In the genomic region with DNA sequence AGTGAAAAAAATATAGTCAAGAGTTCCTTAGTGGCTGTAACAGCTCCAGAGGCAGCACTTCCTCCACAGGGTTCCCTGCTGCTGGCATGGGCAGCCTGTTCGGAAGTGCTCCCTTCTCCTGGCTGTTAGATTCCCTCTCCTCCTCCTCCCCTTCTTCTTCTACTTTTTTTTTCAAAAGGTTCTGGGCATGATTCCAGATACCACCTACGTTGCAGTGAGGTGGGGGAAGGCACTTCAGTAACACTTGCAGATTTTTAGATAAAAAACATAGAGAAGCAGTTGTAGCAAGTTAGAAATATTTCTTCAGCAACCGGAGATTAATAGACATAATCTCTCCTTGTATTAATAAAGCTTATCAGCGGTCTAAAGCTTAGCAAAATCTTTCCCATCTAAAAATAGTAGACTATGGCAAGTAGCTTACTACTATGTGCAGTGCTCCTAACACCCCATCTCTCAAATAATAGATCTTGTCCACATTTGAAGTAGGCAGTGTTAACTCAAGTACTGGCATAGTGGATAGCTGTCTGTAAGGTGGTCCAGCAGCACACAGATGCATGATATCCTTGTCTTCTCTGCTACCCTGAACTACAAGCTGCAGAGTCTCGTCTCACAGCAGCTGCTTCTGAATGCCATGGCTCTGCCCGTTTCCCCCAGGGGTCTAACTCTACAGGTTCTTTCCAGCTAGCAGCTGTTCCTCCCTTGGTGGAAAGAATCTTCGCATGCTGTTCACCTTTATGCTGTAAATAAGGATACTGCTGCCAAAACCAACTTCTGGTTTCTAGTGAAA, we compare ENCODE assay signal across 8 mouse cellular contexts. TPM values are rescaled to one million over a fixed set of nuclear protein-coding genes. Genes with fewer than 3 reads are reported as not detected.
A peak's percentile ranks its signal among the peaks of the same experiment; 100 is the strongest.
DNase-seq lines count a peak whose midpoint lies in the region; ATAC-seq and TF ChIP-seq lines count a peak whose summit lies in the region.

No protein-coding gene starts in this region.

- H3K9ac ChIP-seq in forebrain, embryonic 14.5 days (ENCODE audit: low read length), result peak overlapping the region; percentile 5; the same call in 1 of the 2 replicates
- H3K9ac ChIP-seq in hindbrain, postnatal 0 days (replicated peaks; ENCODE audit: low read length), result no peak overlapping the region
- no peak overlapping the region for H3K9ac ChIP-seq in limb, embryonic 13.5 days
- H3K9ac ChIP-seq in stomach, embryonic 15.5 days, result no peak overlapping the region

- H3K27me3 ChIP-seq in forebrain, embryonic 14.5 days (replicated peaks; ENCODE audit: control insufficient read depth, insufficient read depth, low read length), result no peaks in the 10 kb centered on the region
- H3K27me3 ChIP-seq in hindbrain, postnatal 0 days (ENCODE audit: insufficient read depth, low read length), result no peaks in the 10 kb centered on the region
- no peaks in the 10 kb centered on the region for H3K27me3 ChIP-seq in limb, embryonic 13.5 days
- no peaks in the 10 kb centered on the region for H3K27me3 ChIP-seq in stomach, embryonic 15.5 days (replicated peaks)

- no peak overlapping the region for H3K4me3 ChIP-seq in forebrain, embryonic 14.5 days (ENCODE audit: low read depth, low read length)
- H3K4me3 ChIP-seq in hindbrain, postnatal 0 days (ENCODE audit: low read length), result no peak overlapping the region
- H3K4me3 ChIP-seq in limb, embryonic 13.5 days, result no peak overlapping the region
- H3K4me3 ChIP-seq in stomach, embryonic 15.5 days (replicated peaks), result no peak overlapping the region

- peak; percentile 57; the same call in 1 of the 2 replicates for ATAC-seq in forebrain, embryonic 14.5 days
- peak; percentile 74; the same call in 1 of the 2 replicates for ATAC-seq in hindbrain, postnatal 0 days
- peak; percentile 71 for ATAC-seq in limb, embryonic 13.5 days (ENCODE audit: low FRiP score, low read depth)
- peak; percentile 77; the same call in 1 of the 2 replicates for ATAC-seq in stomach, embryonic 15.5 days (ENCODE audit: insufficient read depth, low FRiP score, low read depth)
- no peak for ATAC-seq in erythroblast, adult 5-6 weeks (replicated peaks; ENCODE audit: low FRiP score, poor library complexity, severe bottlenecking)

- peaks cover 18% of the 10 kb centered on the region for H3K4me1 ChIP-seq in forebrain, embryonic 14.5 days (ENCODE audit: control insufficient read depth, insufficient read depth, low read length)
- H3K4me1 ChIP-seq in hindbrain, postnatal 0 days (ENCODE audit: insufficient read depth, low read length), result peaks cover 8% of the 10 kb centered on the region
- peaks cover 51% of the 10 kb centered on the region for H3K4me1 ChIP-seq in limb, embryonic 13.5 days
- peaks cover 15% of the 10 kb centered on the region; the same call in 1 of the 2 replicates for H3K4me1 ChIP-seq in stomach, embryonic 15.5 days

- DNase-seq in cerebellum, adult 11-12 months, result peak; percentile 49
- no peak for DNase-seq in cerebellum, adult 8-10 months
- peak; percentile 9 for DNase-seq in A20 (ENCODE audit: low read depth, low spot score)
- peak; percentile 76 for DNase-seq in forebrain, embryonic 14.5 days (ENCODE audit: low spot score)
- DNase-seq in hindbrain, postnatal 0 days (ENCODE audit: low spot score), result peak; percentile 74

- no peaks in the 10 kb centered on the region for H3K9me3 ChIP-seq in forebrain, embryonic 14.5 days (replicated peaks; ENCODE audit: control insufficient read depth, low read length)
- H3K9me3 ChIP-seq in hindbrain, postnatal 0 days (ENCODE audit: low read length), result no peaks in the 10 kb centered on the region
- H3K9me3 ChIP-seq in limb, embryonic 13.5 days, result no peaks in the 10 kb centered on the region
- H3K9me3 ChIP-seq in stomach, embryonic 15.5 days, result no peaks in the 10 kb centered on the region

- no peak overlapping the region for H3K4me2 ChIP-seq in forebrain, embryonic 14.5 days (ENCODE audit: low read length)
- H3K4me2 ChIP-seq in hindbrain, postnatal 0 days (ENCODE audit: low read depth, low read length), result 0 out of 2 replicates have a peak overlapping the region, but pooled peaks have one; percentile 18
- peak overlapping the region; percentile 45 for H3K4me2 ChIP-seq in limb, embryonic 13.5 days (replicated peaks)
- peak overlapping the region; percentile 16; the same call in 1 of the 2 replicates for H3K4me2 ChIP-seq in stomach, embryonic 15.5 days

- H3K27ac ChIP-seq in forebrain, embryonic 14.5 days (ENCODE audit: low read depth, low read length), result peak overlapping the region; percentile 33; the same call in 1 of the 2 replicates
- H3K27ac ChIP-seq in hindbrain, postnatal 0 days, result peak overlapping the region; percentile 65
- H3K27ac ChIP-seq in limb, embryonic 13.5 days, result peak overlapping the region; percentile 79; the same call in 1 of the 2 replicates
- H3K27ac ChIP-seq in stomach, embryonic 15.5 days, result peak overlapping the region; percentile 77

- peaks cover 8% of the 10 kb centered on the region for H3K36me3 ChIP-seq in forebrain, embryonic 14.5 days (ENCODE audit: control insufficient read depth, insufficient read depth, low read length)
- H3K36me3 ChIP-seq in hindbrain, postnatal 0 days (ENCODE audit: insufficient read depth, low read length), result peaks cover under 1% of the 10 kb centered on the region; the same call in 1 of the 2 replicates
- peaks cover 17% of the 10 kb centered on the region for H3K36me3 ChIP-seq in limb, embryonic 13.5 days
- no peaks in the 10 kb centered on the region for H3K36me3 ChIP-seq in stomach, embryonic 15.5 days

- 29% methylated on average over 7 of the region's 7 CpGs for WGBS in forebrain, embryonic 14.5 days
- WGBS in hindbrain, postnatal 0 days, result 22% methylated on average over 7 of the region's 7 CpGs
- 23% methylated on average over 7 of the region's 7 CpGs for WGBS in limb, embryonic 13.5 days
- 25% methylated on average over 7 of the region's 7 CpGs for whole genome bisulfite sequencing in stomach, embryonic 15.5 days

- TF ChIP-seq CTCF in hindbrain, postnatal 0 days (IDR thresholded peaks at IDR 0.05; ENCODE audit: low read depth), result no peak

RNA-seq across cellular contexts. Expression of gene Ahcyl1, which starts 15.4 kb away (rescaled TPM):
- polyA plus RNA-seq in forebrain, embryonic 14.5 days (2014; fragmentation: Nextera tagmentation; extraction: Ambion mirVana), result 104 and 105 TPM in 2 replicates
- total RNA-seq in hindbrain, postnatal 0 days (2014; rRNA removed), result 54.2 and 55.3 TPM in 2 replicates
- 122 and 132 TPM in 2 replicates for polyA plus RNA-seq in hindbrain, postnatal 0 days (2015; fragmentation: Nextera tagmentation; extraction: Ambion mirVana)
- 83.6 and 86.4 TPM in 2 replicates for polyA plus RNA-seq in limb, embryonic 13.5 days (2015; fragmentation: Nextera tagmentation; extraction: Ambion mirVana)
- 73.5 and 84.9 TPM in 2 replicates for polyA plus RNA-seq in stomach, embryonic 15.5 days (2015; fragmentation: Nextera tagmentation; extraction: Ambion mirVana)
- 18.2 and 21.7 TPM in 2 replicates for total RNA-seq in erythroblast, adult 5-6 weeks (2015; ENCODE audit: low replicate concordance)
- total RNA-seq in erythroblast, adult 5-6 weeks (2017; ENCODE audit: low replicate concordance), result 9.2 and 20.1 TPM in 2 replicates

RNA-seq across cellular contexts. Expression of gene Strip1, which starts 49.5 kb away (rescaled TPM):
- 134 and 141 TPM in 2 replicates for polyA plus RNA-seq in forebrain, embryonic 14.5 days (2014; fragmentation: Nextera tagmentation; extraction: Ambion mirVana)
- total RNA-seq in hindbrain, postnatal 0 days (2014; rRNA removed), result 133 and 135 TPM in 2 replicates
- 98.2 and 98.7 TPM in 2 replicates for polyA plus RNA-seq in hindbrain, postnatal 0 days (2015; fragmentation: Nextera tagmentation; extraction: Ambion mirVana)
- 62.5 and 68.4 TPM in 2 replicates for polyA plus RNA-seq in limb, embryonic 13.5 days (2015; fragmentation: Nextera tagmentation; extraction: Ambion mirVana)
- 37.9 and 41.1 TPM in 2 replicates for polyA plus RNA-seq in stomach, embryonic 15.5 days (2015; fragmentation: Nextera tagmentation; extraction: Ambion mirVana)
- total RNA-seq in erythroblast, adult 5-6 weeks (2015; ENCODE audit: low replicate concordance), result 8.6 and 16.3 TPM in 2 replicates
- total RNA-seq in erythroblast, adult 5-6 weeks (2017; ENCODE audit: low replicate concordance), result 5.0 and 7.0 TPM in 2 replicates

RNA-seq across cellular contexts. Expression of gene Gm10961, which starts 49.9 kb away (rescaled TPM):
- not detected in 2 replicates for polyA plus RNA-seq in forebrain, embryonic 14.5 days (2014; fragmentation: Nextera tagmentation; extraction: Ambion mirVana)
- total RNA-seq in hindbrain, postnatal 0 days (2014; rRNA removed), result not detected in 2 replicates
- polyA plus RNA-seq in hindbrain, postnatal 0 days (2015; fragmentation: Nextera tagmentation; extraction: Ambion mirVana), result not detected in 2 replicates
- polyA plus RNA-seq in limb, embryonic 13.5 days (2015; fragmentation: Nextera tagmentation; extraction: Ambion mirVana), result not detected in 2 replicates
- not detected in 2 replicates for polyA plus RNA-seq in stomach, embryonic 15.5 days (2015; fragmentation: Nextera tagmentation; extraction: Ambion mirVana)
- total RNA-seq in erythroblast, adult 5-6 weeks (2015; ENCODE audit: low replicate concordance), result not detected in 2 replicates
- not detected in 2 replicates for total RNA-seq in erythroblast, adult 5-6 weeks (2017; ENCODE audit: low replicate concordance)
